Mouse (Mus musculus) induced T-regulatory cell, adult 2 months (primary cell): ENCODE measurements at regions not wholly inside any gene's neighbourhood (a gene's known extent, or its start where the extent isn't known, plus 50 kb on each side); places are given as distances from the start of the nearest gene placed in this dataset.

Source experiments
- DNase-seq: peaks from one replicate; pipeline ENCODE4 v3.0.0-alpha.2; 2012; ENCODE audit warnings: low read depth

DNA sequence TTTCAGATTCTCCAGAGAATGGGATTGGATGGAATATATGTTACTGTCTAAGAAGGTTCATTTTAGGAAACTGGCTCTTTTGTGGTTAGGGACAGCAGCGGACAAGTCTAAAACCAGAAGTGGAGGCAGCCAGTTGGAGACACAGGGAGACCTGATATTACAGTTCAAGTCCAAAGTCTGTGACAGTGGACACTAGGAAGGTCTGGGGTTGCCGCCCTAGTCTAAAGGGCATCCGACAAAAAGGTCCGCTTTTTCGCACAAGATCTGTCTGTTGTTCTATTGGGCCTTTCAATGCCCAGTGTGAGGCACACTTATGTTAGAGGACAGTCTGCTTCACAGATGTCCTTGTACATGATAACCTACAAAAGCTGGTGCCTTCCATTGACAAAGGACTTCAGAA lies 152.9 kb upstream of the Mpped2 start:
- no peak for DNase-seq

DNA sequence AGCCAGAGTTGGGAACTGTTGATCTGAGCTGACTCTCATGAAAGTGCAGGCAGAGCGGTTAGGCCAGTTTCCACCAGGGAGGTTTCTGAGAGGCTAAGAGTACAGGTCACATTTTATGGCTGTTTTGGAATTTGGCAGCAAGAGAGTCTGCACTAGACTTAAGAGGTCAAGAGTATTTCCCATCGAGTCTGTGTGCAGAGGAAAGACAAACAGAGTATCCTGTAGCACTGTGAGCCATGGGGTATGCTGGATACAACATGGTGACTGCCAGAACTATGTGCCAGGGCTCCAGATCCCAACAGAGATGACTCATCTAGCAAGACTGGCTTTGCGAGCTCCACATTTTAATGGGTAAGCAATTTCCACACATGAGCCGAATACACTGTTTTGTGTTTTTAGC lies 146.0 kb upstream of the Mpped2 start:
- DNase-seq = no peak

DNA sequence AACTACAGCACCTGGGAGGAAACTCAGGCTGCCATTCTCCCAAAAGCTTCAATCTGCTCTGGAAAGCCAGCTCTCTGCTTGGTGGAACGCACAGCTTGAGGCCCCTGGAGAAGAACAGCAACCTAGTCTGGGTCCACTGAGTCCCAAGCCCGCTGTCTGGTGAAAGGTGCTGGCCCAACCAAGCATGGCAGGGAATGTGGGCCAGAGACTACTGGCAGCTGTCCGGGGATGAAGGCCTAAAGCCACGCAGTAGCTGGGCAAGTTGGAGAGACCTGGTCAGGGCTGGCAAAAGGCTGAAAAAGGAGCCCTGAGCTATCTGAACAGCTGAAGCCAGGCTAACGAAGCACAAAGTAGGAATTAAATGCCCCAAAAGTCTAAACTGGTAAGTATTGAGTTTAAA lies 139.4 kb upstream of the Mpped2 start:
- DNase-seq = no peak

DNA sequence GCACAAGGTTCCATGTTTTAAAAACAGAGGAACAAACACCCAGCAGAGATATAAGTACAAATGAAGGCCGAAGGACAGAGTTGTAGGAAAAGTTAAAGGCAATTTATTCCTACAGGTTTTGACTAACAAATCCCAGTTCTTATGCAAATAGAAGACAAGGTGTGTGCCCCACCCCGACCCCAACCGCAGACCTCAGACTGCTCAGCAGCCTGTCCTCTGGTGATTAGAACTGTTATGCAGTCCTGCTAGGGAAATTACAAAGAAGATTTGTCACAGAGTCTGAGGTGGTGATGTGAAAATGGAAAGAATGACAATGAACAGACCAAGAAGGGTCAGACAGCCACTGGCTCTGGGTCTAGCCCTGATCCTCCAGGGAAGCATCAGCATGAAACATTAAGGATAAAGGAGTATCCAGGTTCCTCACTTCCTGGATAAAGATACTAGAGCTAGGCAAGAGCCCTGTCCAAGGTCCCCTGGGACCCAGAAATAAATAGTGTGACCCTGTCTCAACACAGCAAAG lies 131.4 kb upstream of the Mpped2 start:
- DNase-seq = no peak

DNA sequence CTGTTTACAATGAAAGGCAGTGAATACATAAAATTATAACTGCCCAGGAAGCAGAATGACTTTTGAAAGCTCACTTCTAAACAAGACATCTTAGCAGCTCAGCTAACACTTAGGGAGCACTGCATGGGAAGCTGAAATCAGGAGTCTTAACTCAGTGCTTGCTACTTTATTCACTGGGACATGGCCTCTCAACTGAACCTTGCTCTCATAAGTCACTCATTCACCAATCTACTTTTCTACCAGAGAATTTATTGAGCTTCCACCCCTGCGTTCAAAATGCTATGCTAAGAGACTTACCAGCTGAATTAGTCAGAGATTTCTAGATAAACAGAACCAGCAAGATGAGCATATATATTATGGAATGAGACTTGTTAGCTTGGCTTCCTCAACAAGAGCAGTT lies 122.8 kb upstream of the Mpped2 start:
- DNase-seq = no peak

DNA sequence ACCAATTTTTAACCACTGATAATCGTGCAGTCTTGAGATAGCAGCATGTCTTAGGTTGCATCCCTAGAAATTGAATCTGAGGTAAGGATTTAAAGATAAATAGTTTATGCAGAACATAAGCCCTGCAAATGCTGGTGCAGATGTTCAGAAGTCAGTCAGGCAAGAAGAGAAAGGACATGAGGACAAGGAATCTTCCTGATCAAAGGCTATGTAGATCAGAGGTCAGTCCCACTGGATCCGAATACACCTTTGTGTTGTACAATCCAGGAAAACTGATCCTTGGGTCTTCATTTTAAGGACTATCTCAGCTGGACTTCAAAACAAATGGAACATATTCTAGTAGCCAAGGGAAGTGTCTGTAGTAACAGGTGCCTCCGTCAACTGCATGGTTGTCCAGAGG lies 121.7 kb upstream of the Mpped2 start:
- DNase-seq = no peak

DNA sequence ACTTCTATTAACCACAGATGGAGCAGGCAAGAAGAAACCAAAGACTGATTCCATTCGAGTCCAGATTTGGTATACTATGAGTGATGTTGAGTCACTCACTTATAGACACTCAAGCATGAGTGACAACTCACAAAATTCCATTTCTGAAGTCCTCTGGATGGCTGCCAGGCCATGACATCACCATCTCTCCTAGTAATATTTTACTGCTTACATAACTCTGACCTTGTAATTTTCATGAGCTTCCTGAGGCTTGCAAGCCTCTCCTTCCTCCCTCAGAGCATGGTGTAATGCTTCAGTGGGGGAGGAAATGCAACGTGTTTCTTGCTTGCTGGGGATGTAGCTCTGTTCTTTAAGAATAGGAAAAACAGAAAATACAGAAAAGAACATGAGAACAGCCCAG lies 121.2 kb upstream of the Mpped2 start:
- DNase-seq = no peak

DNA sequence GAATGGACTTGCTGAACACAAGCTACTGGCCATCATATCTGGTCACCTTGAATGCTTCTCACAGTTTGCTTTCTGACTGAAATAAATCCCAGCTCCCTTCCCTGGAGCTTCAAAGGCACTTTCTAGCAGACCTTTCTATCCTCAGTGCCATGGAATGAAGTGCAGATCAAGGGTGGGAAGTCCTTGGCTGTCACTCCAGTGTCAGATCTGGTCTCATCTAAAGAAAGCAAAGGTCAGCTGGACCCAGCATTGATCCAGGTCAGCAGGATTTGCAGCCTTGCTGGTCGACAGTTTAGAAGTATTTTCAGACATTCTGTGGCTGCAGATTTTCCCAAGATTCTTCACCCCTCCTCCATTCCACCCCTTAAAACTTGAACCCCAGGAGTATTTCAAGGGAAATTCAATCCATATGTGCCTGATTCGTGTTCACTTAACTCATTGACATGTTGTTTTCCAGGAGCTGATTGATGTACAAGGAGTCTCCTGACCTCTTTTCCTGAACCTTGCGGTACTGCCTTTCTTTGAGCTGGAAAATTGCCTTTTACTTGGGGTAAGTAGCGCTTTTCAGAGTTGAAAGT lies 116.2 kb upstream of the Mpped2 start:
- DNase-seq = no peak

DNA sequence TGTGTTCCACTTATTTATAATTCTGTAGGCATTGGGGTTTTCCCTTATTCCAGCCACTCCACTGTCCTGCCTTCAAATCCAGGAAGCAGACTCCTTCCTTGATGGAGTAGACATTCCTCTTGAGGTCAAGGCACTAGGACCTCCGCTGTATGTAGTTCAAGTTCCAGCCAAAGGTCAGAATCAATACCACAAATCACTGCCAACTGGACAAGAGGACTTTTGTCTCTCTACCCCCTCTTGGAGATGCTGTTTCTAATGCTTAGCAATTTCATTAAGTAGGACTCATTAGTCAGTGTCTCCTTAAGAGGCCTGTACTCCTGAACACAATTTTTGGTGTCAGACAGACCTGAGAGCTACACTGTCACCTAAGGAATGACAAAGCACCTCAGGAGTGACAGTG lies 115.0 kb upstream of the Mpped2 start:
- DNase-seq = no peak

DNA sequence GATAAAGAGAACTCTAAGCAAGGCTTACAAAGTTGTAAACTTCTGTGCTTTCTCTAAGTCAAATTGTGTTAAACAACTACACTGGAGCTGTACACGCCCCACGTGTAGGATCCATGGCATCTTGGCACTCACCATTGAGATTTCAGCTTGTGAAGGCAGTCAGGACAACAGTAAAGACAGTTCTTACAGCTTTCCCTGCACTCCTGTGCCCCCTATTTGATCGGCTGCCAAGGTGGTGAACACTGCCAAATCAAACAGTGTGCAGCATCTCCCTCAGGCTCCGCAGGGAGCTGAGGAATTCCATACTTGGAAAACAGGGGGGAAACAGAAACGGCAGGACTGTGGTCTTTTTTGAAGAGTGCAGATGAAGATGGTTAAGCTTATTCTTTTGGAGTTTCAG lies 112.4 kb upstream of the Mpped2 start:
- no peak for DNase-seq

DNA sequence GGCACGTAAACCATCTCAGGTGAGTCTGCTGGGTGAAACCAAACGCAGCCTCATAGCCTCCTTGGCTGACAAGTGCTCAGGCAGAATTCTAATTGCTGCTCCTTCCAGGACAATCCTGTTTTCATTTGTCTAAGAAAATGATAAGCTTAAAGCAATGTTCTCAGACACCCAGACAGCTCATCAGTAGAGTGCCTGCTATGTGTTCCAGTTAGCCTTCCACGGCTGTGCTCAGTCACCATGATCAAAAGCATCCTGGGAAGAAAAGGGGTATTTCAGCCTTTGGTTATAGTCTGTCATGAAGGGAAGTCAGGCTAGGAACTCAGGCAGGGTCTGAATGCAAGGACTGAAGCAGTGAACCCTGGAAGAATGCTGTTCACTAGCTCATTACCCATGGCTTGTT lies 71.8 kb upstream of the Mpped2 start:
- no peak for DNase-seq

DNA sequence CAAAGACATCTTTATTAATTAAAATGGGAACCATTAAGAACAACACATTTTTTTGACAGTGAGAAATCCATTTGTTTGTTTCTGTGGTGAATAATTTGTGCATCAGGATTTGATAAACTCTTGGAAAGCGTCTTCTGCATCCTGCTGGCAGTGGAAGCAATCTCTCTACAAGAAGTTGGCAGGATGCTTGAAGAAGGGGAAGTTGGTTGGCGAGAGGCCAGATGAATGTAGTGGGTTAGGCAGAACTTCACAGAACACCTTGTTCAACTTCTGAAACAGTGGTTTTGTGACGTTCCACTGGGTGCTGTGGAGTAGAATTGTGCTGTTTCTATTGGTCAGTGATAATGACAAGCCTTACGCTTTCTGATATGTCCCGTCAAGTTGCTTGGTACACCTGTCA lies 70.7 kb upstream of the Mpped2 start:
- no peak for DNase-seq

DNA sequence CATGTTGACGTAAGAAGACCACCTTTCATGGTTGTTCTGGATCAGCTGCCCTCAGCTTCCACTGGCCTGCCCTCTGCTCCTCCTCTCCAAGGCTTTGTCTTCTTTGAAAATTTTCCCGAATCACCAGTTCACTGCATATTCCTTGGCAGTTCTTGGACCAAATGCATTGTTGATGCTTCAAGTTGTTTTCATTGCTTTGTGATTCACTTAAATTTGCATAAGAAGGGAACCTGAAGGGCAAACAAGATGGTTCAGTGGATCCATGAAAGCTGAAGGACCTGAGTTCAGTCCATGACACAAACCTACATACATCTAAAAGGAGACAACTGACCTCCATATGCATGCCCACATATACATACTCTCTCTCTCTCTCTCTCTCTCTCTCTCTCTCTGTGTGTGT lies 69.4 kb upstream of the Mpped2 start:
- DNase-seq = no peak

DNA sequence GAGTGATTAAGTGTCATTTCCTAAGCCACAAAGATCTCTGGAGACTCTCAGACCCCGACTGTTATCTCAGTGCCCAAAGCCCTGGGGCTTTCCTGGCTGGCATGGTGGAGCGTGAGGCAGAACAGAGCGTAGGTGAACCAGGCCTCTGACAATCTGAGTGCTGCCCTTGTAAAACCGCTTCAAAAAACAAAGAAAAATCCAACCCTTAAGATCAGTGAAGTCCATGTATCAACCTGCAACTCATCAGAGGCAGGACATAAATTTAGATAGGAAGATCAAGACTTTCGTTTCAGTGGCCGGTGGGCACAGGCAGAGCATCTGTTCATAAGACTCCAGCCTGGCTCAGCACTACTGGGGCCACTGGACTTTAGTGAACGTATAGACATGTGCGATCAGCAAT lies 61.1 kb upstream of the Mpped2 start:
- no peak for DNase-seq
